Mouse (Mus musculus): ENCODE data around the gene Homer1.

GRCm38 (mm10) chr13:93389242-93389625 is 89.8 kb downstream of the Homer1 start:
- TF ChIP-seq POLR2A (IDR thresholded peaks at IDR 0.05; ENCODE audit: insufficient read depth, low read depth, low read length): no peak
- TF ChIP-seq CTCF (IDR thresholded peaks at IDR 0.05; ENCODE audit: insufficient read depth, low read depth, low read length): no peak
